Mouse (Mus musculus) kidney, embryonic 14.5 days (tissue): ENCODE measurements around the gene Unk. TPM values are rescaled to one million over a fixed set of nuclear protein-coding genes. Genes with fewer than 3 reads are reported as not detected.

Source experiments
- ATAC-seq: fragments of 200-750 bp; cut with Nextera tagmentation; 2 replicates; pipeline ENCODE4 v1.8.0; 2017; ENCODE audit warnings: moderate number of reproducible peaks, mild to moderate bottlenecking, moderate TSS enrichment, moderate library complexity; ENCODE audit not compliant: low FRiP score, low TSS enrichment
- H3K27ac ChIP-seq: fragments of 300-500 bp; sonication (generic); 2 replicates; pipeline ENCODE4 v1.5.1; 2014; ENCODE audit warnings: low read depth, mild to moderate bottlenecking, low read length, moderate library complexity, mixed read lengths
- H3K27me3 ChIP-seq: fragments of 300-500 bp; sonication (generic); 2 replicates; pipeline ENCODE4 v1.6.1; 2014; ENCODE audit warnings: mild to moderate bottlenecking, low read length; ENCODE audit not compliant: control insufficient read depth, insufficient read depth
- H3K36me3 ChIP-seq: fragments of 300-500 bp; sonication (generic); 2 replicates; pipeline ENCODE4 v1.6.1; 2014; ENCODE audit warnings: low read length, mixed read lengths; ENCODE audit not compliant: control insufficient read depth, insufficient read depth
- H3K4me1 ChIP-seq: fragments of 300-500 bp; sonication (generic); 2 replicates; pipeline ENCODE4 v1.6.1; 2014; ENCODE audit warnings: low read length, mixed read lengths; ENCODE audit not compliant: control insufficient read depth, insufficient read depth
- H3K4me2 ChIP-seq: fragments of 300-500 bp; sonication (generic); replicated peaks from 2 replicates; pipeline ENCODE4 v1.6.1; 2014; ENCODE audit warnings: low read depth, mild to moderate bottlenecking, low read length
- H3K4me3 ChIP-seq: fragments of 300-500 bp; sonication (generic); 2 replicates; pipeline ENCODE4 v1.5.1; 2014; ENCODE audit warnings: mild to moderate bottlenecking, low read length
- H3K9ac ChIP-seq: fragments of 300-500 bp; sonication (generic); 2 replicates; pipeline ENCODE4 v1.6.1; 2014; ENCODE audit warnings: low read depth, mild to moderate bottlenecking, low read length, moderate library complexity
- H3K9me3 ChIP-seq: fragments of 300-500 bp; sonication (generic); 2 replicates; pipeline ENCODE4 v1.6.1; 2016; ENCODE audit warnings: low read length; ENCODE audit not compliant: control insufficient read depth
- WGBS: fragments of 180-500 bp; shearing (Covaris S2); extraction: QIAGEN DNeasy Blood & Tissue Kit; methylation state at CpG from one replicate; pipeline ENCODE4 v1.1.7; 2014; 5-methylcytosine and 5-hydroxymethylcytosine counted together
- polyA plus RNA-seq: library from polyadenylated mRNA; unstranded; fragments of >200 nt; fragmentation: Nextera tagmentation; extraction: Ambion mirVana; gene quantifications from 2 replicates; pipeline ENCODE4 v1.2.1, GENCODE M21; 2014

Unk gene
- polyA plus RNA-seq, 1 experiment from 2014 or later = 37.2 TPM

- H3K9me3 ChIP-seq = no peaks in the 10 kb centered on the region
- H3K27me3 ChIP-seq = no peaks in the 10 kb centered on the region
- peak overlapping the region; percentile 99 for H3K27ac ChIP-seq
- peaks cover 18% of the 10 kb centered on the region; the same call in 1 of the 2 replicates for H3K36me3 ChIP-seq
- H3K4me3 ChIP-seq = peak overlapping the region; percentile 94
- H3K4me1 ChIP-seq = 0 out of 2 replicates have a peak, but pooled peaks cover 3% of the 10 kb centered on the region
- ATAC-seq = peak; percentile 94
- peak overlapping the region; percentile 19 for H3K4me2 ChIP-seq
- WGBS = under 1% methylated on average over 37 of the region's 37 CpGs
- peak overlapping the region; percentile 99 for H3K9ac ChIP-seq
These were observed 5.7 kb upstream of the Unk start for GRCm38 (mm10) chr11:116024356-116024808.

DNA sequence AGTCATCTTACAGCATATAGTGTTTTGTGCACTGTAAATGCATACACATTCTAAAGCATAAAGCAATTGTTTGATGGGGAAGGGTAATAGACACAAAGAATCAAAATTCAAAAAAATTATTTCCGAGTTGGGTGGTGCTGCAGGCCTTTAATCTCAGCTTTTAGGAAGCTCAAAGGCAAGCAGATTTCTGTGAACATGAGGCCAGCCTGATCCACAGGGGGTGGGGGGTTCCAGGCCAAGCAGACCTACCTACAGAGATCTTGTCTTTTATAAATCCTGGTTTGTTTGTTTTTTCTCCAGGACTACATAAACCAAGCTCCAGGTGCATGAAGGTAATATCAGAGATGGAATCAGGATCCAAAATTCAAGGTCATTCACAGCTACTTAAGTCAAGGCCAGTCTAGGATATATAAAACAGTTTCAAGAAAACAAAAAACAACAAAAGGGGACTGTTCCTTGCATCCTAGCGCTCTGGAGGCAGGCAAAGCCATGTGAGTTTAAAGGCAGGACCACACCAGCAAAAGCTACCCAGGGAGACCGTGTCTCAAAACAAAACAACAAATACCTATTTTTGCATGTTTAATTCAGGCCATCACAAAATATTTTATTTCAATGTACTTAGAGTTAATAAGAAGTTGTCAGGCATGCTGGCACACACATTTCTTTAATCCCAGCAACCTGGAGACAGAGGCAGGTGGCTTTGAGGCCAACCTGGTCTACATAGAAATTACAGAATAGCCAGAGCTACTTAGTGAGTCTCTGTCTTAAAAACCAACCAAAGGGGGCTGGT lies 4.9 kb upstream of the Unk start:
- Histone ChIP-seq H3K36me3 (peaks cover 18% of the 10 kb centered on the region; the same call in 1 of the 2 replicates), H3K9me3 (no peaks in the 10 kb centered on the region), H3K27me3 (no peaks in the 10 kb centered on the region), H3K27ac (no peak overlapping the region; the same call in 1 of the 2 replicates), H3K4me1 (0 out of 2 replicates have a peak, but pooled peaks cover 7% of the 10 kb centered on the region), H3K4me2 (no peak overlapping the region), H3K9ac (no peak overlapping the region), H3K4me3 (no peak overlapping the region)
- 91% methylated on average over 3 of the region's 3 CpGs for WGBS
- no peak for ATAC-seq

GRCm38 (mm10) chr11:116027756-116028155 lies 2.4 kb upstream of the Unk start, which contains the start of gene H3f3b:
Gene H3f3b, minus strand, starts transcription at chr11:116027962.
- H3K27ac ChIP-seq = no peak within 1 kb of the TSS
- H3K4me1 ChIP-seq = peaks cover 19% of the 10 kb centered on the region
- peaks cover 3% of the 10 kb centered on the region; the same call in 1 of the 2 replicates for H3K36me3 ChIP-seq
- H3K9me3 ChIP-seq = no peaks in the 10 kb centered on the region
- no peak within 1 kb of the TSS for H3K4me3 ChIP-seq
- no peak for ATAC-seq
- no peak within 1 kb of the TSS for H3K4me2 ChIP-seq
- WGBS = 87% methylated on average over 4 of the region's 4 CpGs
- H3K9ac ChIP-seq = no peak within 1 kb of the TSS
- no peaks in the 10 kb centered on the region for H3K27me3 ChIP-seq

DNA sequence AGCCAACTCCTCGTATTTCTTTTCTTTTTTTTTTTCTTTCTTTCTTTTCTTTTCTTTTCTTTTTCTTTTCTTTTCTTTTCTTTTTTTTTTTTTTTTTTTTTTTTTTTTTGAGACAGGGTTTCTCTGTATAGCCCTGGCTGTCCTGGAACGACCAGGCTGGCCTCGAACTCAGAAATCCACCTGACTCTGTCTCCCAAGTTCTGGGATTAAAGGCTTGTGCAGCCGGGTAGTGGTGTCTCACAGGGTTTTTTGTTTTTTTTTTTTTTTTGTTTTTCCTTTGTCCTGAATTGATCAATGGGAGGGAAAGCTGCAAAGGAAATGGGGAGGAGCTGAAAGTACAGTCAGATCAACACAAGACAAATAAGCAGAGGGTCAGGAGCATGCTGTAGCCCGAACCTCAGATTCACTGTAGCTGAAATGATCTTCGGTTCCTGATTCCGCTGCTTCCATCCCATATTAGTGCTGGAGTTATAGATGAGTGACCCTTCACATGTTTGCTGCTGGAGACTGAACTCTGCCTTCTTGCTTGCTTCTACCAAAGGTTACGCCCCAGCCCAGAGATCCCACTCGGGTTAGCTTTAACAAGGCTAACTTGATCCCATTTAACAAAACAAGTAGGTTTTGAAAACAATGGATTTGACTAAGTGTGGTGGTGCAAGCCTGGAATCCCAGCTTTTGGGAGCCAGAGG lies 1.8 kb upstream of the Unk start:
- no peaks in the 10 kb centered on the region for H3K9me3 ChIP-seq
- no peak overlapping the region for H3K9ac ChIP-seq
- H3K4me1 ChIP-seq = peaks cover 20% of the 10 kb centered on the region
- WGBS = 82% methylated on average over 9 of the region's 9 CpGs
- no peak for ATAC-seq
- no peaks in the 10 kb centered on the region for H3K27me3 ChIP-seq
- no peak overlapping the region for H3K4me2 ChIP-seq
- peaks cover 1% of the 10 kb centered on the region; the same call in 1 of the 2 replicates for H3K36me3 ChIP-seq
- H3K4me3 ChIP-seq = no peak overlapping the region
- no peak overlapping the region for H3K27ac ChIP-seq

DNA sequence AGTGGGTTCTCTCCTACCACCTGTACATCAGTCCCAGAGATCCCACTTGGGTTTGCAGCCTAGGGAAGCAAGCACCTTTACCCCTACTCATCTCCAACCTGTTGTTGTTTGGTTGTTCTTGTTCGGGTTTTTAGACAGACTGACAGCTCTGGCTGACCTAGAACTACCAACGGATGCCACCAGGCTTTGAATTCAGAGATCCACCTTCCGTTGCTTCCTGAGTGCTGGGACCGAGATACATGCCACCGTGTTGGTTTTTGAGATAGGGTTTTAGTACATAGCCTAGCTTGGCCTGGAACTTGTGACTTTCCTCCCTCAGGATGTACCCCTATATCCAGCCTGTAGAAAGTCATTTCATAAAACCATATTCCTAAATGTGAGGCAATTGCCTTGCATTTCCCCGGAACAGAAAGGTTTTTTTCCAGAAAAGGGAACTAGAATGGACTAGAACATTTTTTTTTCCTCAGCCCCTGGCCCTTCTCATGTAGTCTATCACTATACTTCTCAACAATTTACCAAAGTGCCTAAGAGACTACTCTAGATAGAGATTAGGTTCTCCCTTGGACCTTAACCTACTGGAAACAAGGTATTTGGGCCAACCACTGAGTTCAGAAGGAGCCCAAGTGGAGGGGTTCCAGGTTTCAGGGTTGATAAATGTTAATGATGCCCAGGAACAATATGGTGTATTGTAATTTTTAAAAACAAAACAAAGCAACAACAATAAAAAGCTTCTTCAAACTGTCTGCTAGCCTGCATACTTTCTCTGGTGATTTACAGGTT lies 846 bp upstream of the Unk start:
- 84% methylated on average over 6 of the region's 6 CpGs for WGBS
- ATAC-seq = no peak
- H3K27ac ChIP-seq = peak overlapping the region; percentile 12; the same call in 1 of the 2 replicates

GRCm38 (mm10) chr11:116030898-116031845 lies 1.1 kb downstream of the Unk start:
- WGBS = 25% methylated on average over 14 of the region's 14 CpGs
- H3K4me2 ChIP-seq = peak overlapping the region; percentile 87
- H3K9ac ChIP-seq = peak overlapping the region; percentile 86
- H3K27me3 ChIP-seq = no peaks in the 10 kb centered on the region
- H3K27ac ChIP-seq = peak overlapping the region; percentile 97
- peaks cover 18% of the 10 kb centered on the region for H3K4me1 ChIP-seq
- H3K4me3 ChIP-seq = peak overlapping the region; percentile 66
- peaks cover 11% of the 10 kb centered on the region for H3K36me3 ChIP-seq
- peak; percentile 20 for ATAC-seq
- no peaks in the 10 kb centered on the region for H3K9me3 ChIP-seq

More for the DNA sequence above, 846 bp upstream of the Unk start:
- peak overlapping the region; percentile 66 for H3K4me3 ChIP-seq
- peak overlapping the region; percentile 86; the same call in 1 of the 2 replicates for H3K9ac ChIP-seq
- peak overlapping the region; percentile 58 for H3K4me2 ChIP-seq
- H3K9me3 ChIP-seq = no peaks in the 10 kb centered on the region
- H3K27me3 ChIP-seq = no peaks in the 10 kb centered on the region
- peaks cover 3% of the 10 kb centered on the region; the same call in 1 of the 2 replicates for H3K36me3 ChIP-seq
- H3K4me1 ChIP-seq = peaks cover 20% of the 10 kb centered on the region

GRCm38 (mm10) chr11:116034584-116034983 lies 4.5 kb downstream of the Unk start:
- H3K27me3 ChIP-seq = no peaks in the 10 kb centered on the region
- peaks cover 15% of the 10 kb centered on the region for H3K4me1 ChIP-seq
- H3K36me3 ChIP-seq = peaks cover 22% of the 10 kb centered on the region
- no peak for ATAC-seq
- no peak overlapping the region for H3K4me2 ChIP-seq
- WGBS = 94% methylated on average over 6 of the region's 6 CpGs
- H3K9ac ChIP-seq = no peak overlapping the region
- no peaks in the 10 kb centered on the region for H3K9me3 ChIP-seq
- no peak overlapping the region for H3K4me3 ChIP-seq
- no peak overlapping the region for H3K27ac ChIP-seq

DNA sequence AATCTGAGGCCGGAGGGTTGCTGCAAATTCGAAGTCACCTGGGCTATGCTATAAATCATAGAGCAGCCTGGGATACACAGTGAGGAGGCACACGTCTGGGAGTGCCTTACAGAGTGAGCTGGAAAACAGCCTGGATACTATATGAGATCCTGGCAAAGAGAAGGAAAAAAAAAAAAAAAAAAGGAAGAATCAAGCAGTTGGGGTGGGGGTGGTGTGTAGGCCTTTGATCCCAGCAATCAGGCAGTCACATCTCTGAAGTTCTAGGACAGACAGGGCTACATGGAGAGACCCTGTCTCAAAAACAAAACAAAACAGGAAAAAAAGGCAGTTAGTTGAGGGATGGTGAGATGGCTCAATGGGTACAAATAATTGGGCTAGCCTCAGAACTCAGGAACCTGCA lies 6.5 kb downstream of the Unk start:
- H3K4me2 ChIP-seq = no peak overlapping the region
- no peak overlapping the region for H3K9ac ChIP-seq
- H3K4me1 ChIP-seq = peaks cover 6% of the 10 kb centered on the region
- H3K27me3 ChIP-seq = no peaks in the 10 kb centered on the region
- 55% methylated on average over 3 of the region's 3 CpGs for WGBS
- no peak overlapping the region for H3K4me3 ChIP-seq
- ATAC-seq = no peak
- H3K36me3 ChIP-seq = peaks cover 34% of the 10 kb centered on the region
- no peaks in the 10 kb centered on the region for H3K9me3 ChIP-seq
- H3K27ac ChIP-seq = no peak overlapping the region
